ENCODE assay signal across 10 mouse cellular contexts in genomic region chr6:25690284-25690605, GRCm38 (mm10). TPM values are rescaled to one million over a fixed set of nuclear protein-coding genes. Genes with fewer than 3 reads are reported as not detected.
DNase-seq lines count a peak whose midpoint lies in the region; ATAC-seq and TF ChIP-seq lines count a peak whose summit lies in the region.
"Had no signal": no experiment of that assay in that cellular context is flagged by ENCODE, and none has a peak within 500 bp of the region (broad histone marks: within the 10 kb centered on the region; RNA-seq: fewer than 3 reads in every experiment).

No protein-coding gene starts in this region.

- H3K9ac ChIP-seq in heart, adult 2 months (ENCODE audit: low read depth, low read length): peak overlapping the region; percentile 32
- H3K9ac ChIP-seq in kidney, embryonic 16.5 days (replicated peaks; ENCODE audit: low read length): peak overlapping the region; percentile 63
- H3K9ac ChIP-seq in liver, postnatal 0 days (replicated peaks): 0 out of 2 replicates have a peak overlapping the region, but pooled peaks have one; percentile 13
- H3K9ac ChIP-seq in stomach, embryonic 15.5 days: peak overlapping the region; percentile 34; the same call in 1 of the 2 replicates

- H3K79me2 ChIP-seq in heart, adult 2 months (replicated peaks; ENCODE audit: control insufficient read depth, insufficient read depth, low read length): no peaks in the 10 kb centered on the region

- H3K4me1 ChIP-seq in heart, adult 2 months (ENCODE audit: control insufficient read depth, insufficient read depth, low read length): peaks cover 1% of the 10 kb centered on the region; the same call in 1 of the 2 replicates
- peaks cover 23% of the 10 kb centered on the region for H3K4me1 ChIP-seq in forebrain, embryonic 10.5 days
- peaks cover 9% of the 10 kb centered on the region for H3K4me1 ChIP-seq in kidney, embryonic 16.5 days (ENCODE audit: insufficient read depth, low read length)
- H3K4me1 ChIP-seq in liver, postnatal 0 days (ENCODE audit: insufficient read depth): peaks cover 9% of the 10 kb centered on the region
- H3K4me1 ChIP-seq in stomach, embryonic 15.5 days: peaks cover 8% of the 10 kb centered on the region

- H3K27ac ChIP-seq in heart, adult 2 months: no peak overlapping the region
- H3K27ac ChIP-seq in forebrain, embryonic 10.5 days: peak overlapping the region; percentile 84
- no peak overlapping the region for H3K27ac ChIP-seq in kidney, embryonic 16.5 days (ENCODE audit: low read length)
- H3K27ac ChIP-seq in liver, postnatal 0 days (ENCODE audit: low read depth): no peak overlapping the region
- no peak overlapping the region for H3K27ac ChIP-seq in stomach, embryonic 15.5 days

- H3K4me3 ChIP-seq in heart, adult 2 months: peak overlapping the region; percentile 39; the same call in 1 of the 2 replicates
- peak overlapping the region; percentile 71 for H3K4me3 ChIP-seq in forebrain, embryonic 10.5 days
- H3K4me3 ChIP-seq in kidney, embryonic 16.5 days (ENCODE audit: low read length): peak overlapping the region; percentile 69
- H3K4me3 ChIP-seq in liver, postnatal 0 days (ENCODE audit: low read depth, low read length): peak overlapping the region; percentile 38
- H3K4me3 ChIP-seq in stomach, embryonic 15.5 days (replicated peaks): peak overlapping the region; percentile 46

- no peaks in the 10 kb centered on the region for H3K36me3 ChIP-seq in heart, adult 2 months (ENCODE audit: control insufficient read depth, insufficient read depth, low read length)
- no peaks in the 10 kb centered on the region for H3K36me3 ChIP-seq in forebrain, embryonic 10.5 days (replicated peaks)
- no peaks in the 10 kb centered on the region for H3K36me3 ChIP-seq in kidney, embryonic 16.5 days (ENCODE audit: insufficient read depth, low read length)
- H3K36me3 ChIP-seq in liver, postnatal 0 days (replicated peaks; ENCODE audit: insufficient read depth, low read length): no peaks in the 10 kb centered on the region
- no peaks in the 10 kb centered on the region for H3K36me3 ChIP-seq in stomach, embryonic 15.5 days
- H3K36me3 ChIP-seq: G1E had no signal

- DNase-seq in heart, adult 2 months: peak in 1 of 2 experiments; percentile 18
- no peak for DNase-seq in heart, postnatal 25 days (ENCODE audit: low spot score)
- DNase-seq in ZHBTc4 (ENCODE audit: low read depth, low spot score) (peak; percentile 52), MN1 (ENCODE audit: low spot score) (no peak)
- DNase-seq in forebrain, embryonic 10.5 days (ENCODE audit: extremely low spot score, low spot score): peak; percentile 60
- no peak for DNase-seq in liver, postnatal 0 days

- no peak for TF ChIP-seq POLR2A in heart, adult 2 months (IDR thresholded peaks at IDR 0.05; ENCODE audit: insufficient read depth, low read depth, low read length)

- no peak for TF ChIP-seq CTCF in heart, adult 2 months (IDR thresholded peaks at IDR 0.05)
- no peak for TF ChIP-seq CTCF in liver, postnatal 0 days (IDR thresholded peaks at IDR 0.05; ENCODE audit: low read depth)

- ATAC-seq in kidney, embryonic 16.5 days (ENCODE audit: low FRiP score, low TSS enrichment): peak; percentile 69
- ATAC-seq in liver, postnatal 0 days: no peak
- no peak for ATAC-seq in stomach, embryonic 15.5 days (ENCODE audit: insufficient read depth, low FRiP score, low read depth)

- no peak for TF ChIP-seq EP300 in heart, adult 2 months (IDR thresholded peaks at IDR 0.05; ENCODE audit: insufficient read depth, low read depth, low read length)
- TF ChIP-seq EP300 in liver, postnatal 0 days (IDR thresholded peaks at IDR 0.05; ENCODE audit: low read depth): no peak

- H3K27me3 ChIP-seq in heart, adult 2 months (ENCODE audit: control insufficient read depth, insufficient read depth, low read length): peaks cover 3% of the 10 kb centered on the region
- peaks cover 31% of the 10 kb centered on the region for H3K27me3 ChIP-seq in forebrain, embryonic 10.5 days (ENCODE audit: poor library complexity, severe bottlenecking)
- peaks cover 17% of the 10 kb centered on the region for H3K27me3 ChIP-seq in kidney, embryonic 16.5 days (ENCODE audit: insufficient read depth, low read length)
- peaks cover 29% of the 10 kb centered on the region for H3K27me3 ChIP-seq in liver, postnatal 0 days (ENCODE audit: insufficient read depth, low read length)
- H3K27me3 ChIP-seq in stomach, embryonic 15.5 days (replicated peaks): peaks cover 12% of the 10 kb centered on the region; the same call in 1 of the 2 replicates

- 2% methylated on average over 5 of the region's 5 CpGs for WGBS in heart, adult 2 months
- WGBS in forebrain, embryonic 10.5 days: 4% methylated on average over 5 of the region's 5 CpGs
- 0% methylated on average over 5 of the region's 5 CpGs for WGBS in kidney, embryonic 16.5 days
- WGBS in liver, postnatal 0 days (ENCODE audit: insufficient replicate concordance): 5% methylated on average over 5 of the region's 5 CpGs
- 1% methylated on average over 5 of the region's 5 CpGs for WGBS in stomach, embryonic 15.5 days

- no peaks in the 10 kb centered on the region for H3K9me3 ChIP-seq in forebrain, embryonic 10.5 days
- H3K9me3 ChIP-seq in kidney, embryonic 16.5 days (ENCODE audit: low read length): no peaks in the 10 kb centered on the region
- H3K9me3 ChIP-seq in liver, postnatal 0 days (ENCODE audit: low read length): no peaks in the 10 kb centered on the region
- no peaks in the 10 kb centered on the region for H3K9me3 ChIP-seq in stomach, embryonic 15.5 days
- H3K9me3 ChIP-seq: G1E had no signal

- intact Hi-C loops in heart, adult 2 months (cut with DNase I): no loop called here
- intact Hi-C loops in heart, postnatal 25 days (cut with DNase I): no loop called here

- H3K4me2 ChIP-seq in kidney, embryonic 16.5 days (replicated peaks; ENCODE audit: low read depth, low read length): peak overlapping the region; percentile 95
- peak overlapping the region; percentile 76 for H3K4me2 ChIP-seq in liver, postnatal 0 days (ENCODE audit: low read depth, low read length)
- peak overlapping the region; percentile 82 for H3K4me2 ChIP-seq in stomach, embryonic 15.5 days

RNA-seq across cellular contexts. Expression of gene Gpr37, which starts 0.3 kb away (rescaled TPM):
- not detected for total RNA-seq in heart, adult 2 months (2021)
- polyA plus RNA-seq in heart, adult 2 months (2012; rRNA removed): 0.03 and 0.10 TPM in 2 replicates
- total RNA-seq in heart, postnatal 25 days (2021): under 1 TPM; 0.05 to 0.06 TPM
- 0.39 and 0.47 TPM in 2 replicates for polyA plus RNA-seq in forebrain, embryonic 10.5 days (2016; fragmentation: Nextera tagmentation; extraction: Ambion mirVana)
- polyA plus RNA-seq in kidney, embryonic 16.5 days (2015; fragmentation: Nextera tagmentation; extraction: Ambion mirVana): 0.15 and 0.31 TPM in 2 replicates
- 0.04 and 0.07 TPM in 2 replicates for polyA plus RNA-seq in liver, postnatal 0 days (2015; fragmentation: Nextera tagmentation; extraction: Ambion mirVana)
- 2.5 and 2.9 TPM in 2 replicates for polyA plus RNA-seq in stomach, embryonic 15.5 days (2015; fragmentation: Nextera tagmentation; extraction: Ambion mirVana)
- total RNA-seq: hematopoietic stem cell, adult 5-6 weeks had no signal
- polyA plus RNA-seq: G1E had no signal

Comparison
In these comparisons a context has a peak if more than half of its experiments do, and no peak if none do; other contexts are left out.
1. DNase-seq: peak in ZHBTc4 (single experiment) and forebrain, embryonic 10.5 days (single experiment); none in heart, postnatal 25 days (single experiment), liver, postnatal 0 days (single experiment) and MN1 (single experiment).
2. H3K9ac ChIP-seq: peak in every context shown above with its lines; median percentile 63 in kidney, embryonic 16.5 days; 34 in stomach, embryonic 15.5 days; 32 in heart, adult 2 months; 13 in liver, postnatal 0 days.
3. Peak in every context shown above with its lines, with median percentiles within 50 percentile points of each other: H3K4me3 ChIP-seq and H3K4me2 ChIP-seq.